Mouse (Mus musculus) stomach, postnatal 0 days (tissue): ENCODE results near the gene Tshz2. TPM values are rescaled to one million over a fixed set of nuclear protein-coding genes. Genes with fewer than 3 reads are reported as not detected.

ENCODE experiments used
- ATAC-seq: fragments of 200-750 bp; cut with Nextera tagmentation; 2 replicates; pipeline ENCODE4 v1.8.0; 2017; ENCODE audit not compliant: low FRiP score, low TSS enrichment
- DNase-seq: peaks from one replicate; pipeline ENCODE4 v3.0.0-alpha.2; 2016; ENCODE audit warnings: low spot score
- H3K27ac ChIP-seq: fragments of 300-500 bp; sonication (generic); replicated peaks from 2 replicates; pipeline ENCODE4 v1.5.1; 2014; ENCODE audit warnings: mild to moderate bottlenecking, control low read depth
- H3K27me3 ChIP-seq: fragments of 300-500 bp; sonication (generic); 2 replicates; pipeline ENCODE4 v1.6.1; 2014; ENCODE audit warnings: low read length; ENCODE audit not compliant: control insufficient read depth, insufficient read depth
- H3K36me3 ChIP-seq: fragments of 300-500 bp; sonication (generic); 2 replicates; pipeline ENCODE4 v1.6.1; 2014; ENCODE audit warnings: low read length, mixed read lengths; ENCODE audit not compliant: control insufficient read depth, insufficient read depth
- H3K4me1 ChIP-seq: fragments of 300-500 bp; sonication (generic); replicated peaks from 2 replicates; pipeline ENCODE4 v1.6.1; 2014; ENCODE audit warnings: antibody characterized with exemption; ENCODE audit not compliant: control insufficient read depth, insufficient read depth
- H3K4me2 ChIP-seq: fragments of 300-500 bp; sonication (generic); replicated peaks from 2 replicates; pipeline ENCODE4 v1.6.1; 2014; ENCODE audit warnings: low read depth, mild to moderate bottlenecking, control low read depth, moderate library complexity
- H3K4me3 ChIP-seq: fragments of 300-500 bp; sonication (generic); 2 replicates; pipeline ENCODE4 v1.5.1; 2014; ENCODE audit warnings: low read depth, low read length, control low read depth
- H3K9ac ChIP-seq: fragments of 300-500 bp; sonication (generic); 2 replicates; pipeline ENCODE4 v1.6.1; 2014; ENCODE audit warnings: mild to moderate bottlenecking, low read length, control low read depth, mixed read lengths
- H3K9me3 ChIP-seq: fragments of 300-500 bp; sonication (generic); 2 replicates; pipeline ENCODE4 v1.6.1; 2016; ENCODE audit warnings: low read length; ENCODE audit not compliant: control insufficient read depth
- CTCF ChIP-seq: IDR thresholded peaks from 2 replicates; pipeline ENCODE4 v1.5.1; 2016; ENCODE audit warnings: antibody characterized with exemption, low read depth, mild to moderate bottlenecking, moderate library complexity
- EP300 ChIP-seq: optimal IDR thresholded peaks from 2 replicates; pipeline ENCODE3; 2016; ENCODE audit warnings: antibody characterized with exemption
- WGBS: fragments of 180-500 bp; shearing (Covaris S2); extraction: QIAGEN DNeasy Blood & Tissue Kit; methylation state at CpG from one replicate; pipeline ENCODE4 v1.1.7; 2014; 5-methylcytosine and 5-hydroxymethylcytosine counted together
- polyA plus RNA-seq: library from polyadenylated mRNA; unstranded; fragments of >200 nt; fragmentation: Nextera tagmentation; extraction: Ambion mirVana; gene quantifications from 2 replicates; pipeline ENCODE4 v1.2.1, GENCODE M21; 2015

Tshz2 gene
- polyA plus RNA-seq, 1 experiment from 2014 or later, result 6.7 TPM

GRCm38 (mm10) chr2:169649262-169649885 is 16.6 kb downstream of the Tshz2 start:
- Histone ChIP-seq H3K36me3 (no peaks in the 10 kb centered on the region), H3K9me3 (no peaks in the 10 kb centered on the region), H3K27ac (no peak overlapping the region), H3K9ac (no peak overlapping the region), H3K4me3 (no peak overlapping the region), H3K4me2 (no peak overlapping the region), H3K27me3 (no peaks in the 10 kb centered on the region), H3K4me1 (no peaks in the 10 kb centered on the region)
- ATAC-seq (no peak), DNase-seq (no peak)
- WGBS, result 59% methylated on average over 7 of the region's 7 CpGs
- TF ChIP-seq EP300, result no peak
- TF ChIP-seq CTCF, result no peak

GRCm38 (mm10) chr2:169653282-169653681 is 20.5 kb downstream of the Tshz2 start:
- WGBS, result 72% methylated on average over 1 of the region's 1 CpGs
- no peak for ATAC-seq

DNA sequence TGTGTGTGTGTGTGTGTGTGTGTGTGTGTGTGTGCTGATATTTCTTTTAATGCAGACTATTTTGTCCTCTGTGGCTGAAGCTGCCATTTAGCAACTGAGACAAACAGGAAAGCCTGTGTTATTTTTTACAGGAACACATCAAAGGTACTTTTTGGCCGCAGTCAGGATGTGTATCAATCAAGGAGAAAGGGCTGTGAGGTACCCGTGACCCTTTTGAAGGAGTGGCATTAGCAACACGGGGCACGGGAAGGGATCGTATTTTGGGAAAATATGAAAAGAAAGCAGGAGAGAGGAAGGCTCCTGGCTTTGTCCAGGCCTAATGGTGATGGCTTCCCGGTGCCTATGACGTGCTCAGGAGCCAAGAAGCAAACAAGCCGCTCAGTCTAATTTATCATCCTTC is 31.0 kb downstream of the Tshz2 start:
- Histone ChIP-seq H3K9ac (no peak overlapping the region; the same call in 1 of the 2 replicates), H3K9me3 (no peaks in the 10 kb centered on the region), H3K4me1 (peaks cover 5% of the 10 kb centered on the region; the same call in 1 of the 2 replicates), H3K27me3 (no peaks in the 10 kb centered on the region), H3K27ac (peak overlapping the region; percentile 58; the same call in 1 of the 2 replicates), H3K4me3 (no peak overlapping the region), H3K4me2 (peak overlapping the region; percentile 17; the same call in 1 of the 2 replicates), H3K36me3 (no peaks in the 10 kb centered on the region)
- no peak for DNase-seq
- no peak; the same call in 1 of the 2 replicates for ATAC-seq
- TF ChIP-seq EP300, result no peak
- no peak for TF ChIP-seq CTCF
- 27% methylated on average over 8 of the region's 8 CpGs for whole genome bisulfite sequencing

More at GRCm38 (mm10) chr2:169653282-169653681, 20.5 kb downstream of the Tshz2 start:
- Histone ChIP-seq H3K4me1 (no peaks in the 10 kb centered on the region), H3K9ac (no peak overlapping the region), H3K27ac (no peak overlapping the region), H3K9me3 (no peaks in the 10 kb centered on the region), H3K36me3 (no peaks in the 10 kb centered on the region), H3K4me3 (no peak overlapping the region), H3K4me2 (no peak overlapping the region), H3K27me3 (no peaks in the 10 kb centered on the region)
- no peak for DNase-seq
- TF ChIP-seq EP300, result no peak
- TF ChIP-seq CTCF, result no peak

GRCm38 (mm10) chr2:169671264-169671663 is 38.5 kb downstream of the Tshz2 start:
- H3K4me2 ChIP-seq, result no peak overlapping the region
- no peak overlapping the region for H3K4me3 ChIP-seq
- 82% methylated on average over 7 of the region's 7 CpGs for WGBS
- no peaks in the 10 kb centered on the region for H3K36me3 ChIP-seq
- no peaks in the 10 kb centered on the region for H3K27me3 ChIP-seq
- no peak for DNase-seq
- no peak for ATAC-seq
- TF ChIP-seq CTCF (no peak), EP300 (no peak)
- H3K9ac ChIP-seq, result no peak overlapping the region
- 0 out of 2 replicates have a peak overlapping the region, but pooled peaks have one; percentile 18 for H3K27ac ChIP-seq
- H3K9me3 ChIP-seq, result no peaks in the 10 kb centered on the region
- no peaks in the 10 kb centered on the region for H3K4me1 ChIP-seq

DNA sequence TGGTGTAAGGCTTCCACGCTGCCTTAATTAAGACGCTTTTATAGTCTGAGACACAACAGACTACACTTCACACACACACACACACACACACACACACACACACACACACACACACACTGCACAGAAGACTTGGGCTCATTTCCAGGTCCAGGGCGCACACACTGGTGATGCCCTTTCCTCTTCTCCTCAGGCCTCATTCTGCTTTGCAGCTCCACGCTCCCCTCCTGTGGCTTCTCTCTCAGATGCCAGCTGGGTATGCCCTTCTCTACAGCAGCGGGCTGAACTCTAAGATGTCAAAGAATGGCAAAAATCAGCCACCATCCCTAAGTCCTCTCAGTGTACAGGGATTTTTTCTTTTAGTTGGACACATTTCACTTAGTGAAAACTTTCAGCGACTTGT is 41.0 kb downstream of the Tshz2 start:
- TF ChIP-seq EP300 (no peak), CTCF (peak; percentile 48)
- ATAC-seq (no peak), DNase-seq (no peak)
- Histone ChIP-seq H3K36me3 (no peaks in the 10 kb centered on the region), H3K27ac (no peak overlapping the region), H3K9me3 (no peaks in the 10 kb centered on the region), H3K4me3 (no peak overlapping the region), H3K27me3 (no peaks in the 10 kb centered on the region), H3K4me1 (no peaks in the 10 kb centered on the region), H3K4me2 (no peak overlapping the region), H3K9ac (no peak overlapping the region)
- WGBS, result 71% methylated on average over 6 of the region's 6 CpGs

DNA sequence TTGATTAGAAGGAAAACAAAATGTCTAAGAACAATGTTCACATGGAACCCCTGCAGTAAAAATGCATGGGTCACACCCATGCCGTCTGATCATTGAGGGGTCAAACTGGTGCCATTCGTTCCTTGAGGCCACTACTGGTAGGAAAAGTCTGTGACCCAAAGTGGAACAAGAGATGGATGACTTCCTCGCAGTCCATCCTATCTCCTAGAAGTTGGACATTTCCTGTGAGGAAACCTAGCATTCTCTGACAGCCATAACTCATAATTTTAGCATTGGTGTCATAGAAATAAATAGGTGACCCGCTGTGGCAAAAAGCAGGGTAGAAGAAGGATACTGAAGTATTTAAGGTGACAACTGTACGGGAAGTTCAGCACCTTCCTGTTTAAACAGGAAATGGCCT is 41.4 kb downstream of the Tshz2 start:
- no peak overlapping the region for H3K27ac ChIP-seq
- DNase-seq (no peak), ATAC-seq (no peak)
- no peaks in the 10 kb centered on the region for H3K4me1 ChIP-seq
- no peaks in the 10 kb centered on the region for H3K27me3 ChIP-seq
- 78% methylated on average over 5 of the region's 5 CpGs for WGBS
- TF ChIP-seq EP300 (no peak), CTCF (no peak)
- H3K4me2 ChIP-seq, result no peak overlapping the region
- no peaks in the 10 kb centered on the region for H3K36me3 ChIP-seq
- H3K4me3 ChIP-seq, result no peak overlapping the region
- H3K9me3 ChIP-seq, result no peaks in the 10 kb centered on the region
- no peak overlapping the region for H3K9ac ChIP-seq
